Mouse (Mus musculus) T-helper 2 cell (primary cell): ENCODE results near the gene Nrg3.

ENCODE experiments used
- in situ Hi-C: fragments of 300-600 bp; cut with MboI, MseI; formaldehyde crosslinking; loops from one replicate; pipeline ENCODE4 v1.15.1; 2025; ENCODE audit warnings: high pct_unique_total_duplicates

Gene Nrg3

DNA sequence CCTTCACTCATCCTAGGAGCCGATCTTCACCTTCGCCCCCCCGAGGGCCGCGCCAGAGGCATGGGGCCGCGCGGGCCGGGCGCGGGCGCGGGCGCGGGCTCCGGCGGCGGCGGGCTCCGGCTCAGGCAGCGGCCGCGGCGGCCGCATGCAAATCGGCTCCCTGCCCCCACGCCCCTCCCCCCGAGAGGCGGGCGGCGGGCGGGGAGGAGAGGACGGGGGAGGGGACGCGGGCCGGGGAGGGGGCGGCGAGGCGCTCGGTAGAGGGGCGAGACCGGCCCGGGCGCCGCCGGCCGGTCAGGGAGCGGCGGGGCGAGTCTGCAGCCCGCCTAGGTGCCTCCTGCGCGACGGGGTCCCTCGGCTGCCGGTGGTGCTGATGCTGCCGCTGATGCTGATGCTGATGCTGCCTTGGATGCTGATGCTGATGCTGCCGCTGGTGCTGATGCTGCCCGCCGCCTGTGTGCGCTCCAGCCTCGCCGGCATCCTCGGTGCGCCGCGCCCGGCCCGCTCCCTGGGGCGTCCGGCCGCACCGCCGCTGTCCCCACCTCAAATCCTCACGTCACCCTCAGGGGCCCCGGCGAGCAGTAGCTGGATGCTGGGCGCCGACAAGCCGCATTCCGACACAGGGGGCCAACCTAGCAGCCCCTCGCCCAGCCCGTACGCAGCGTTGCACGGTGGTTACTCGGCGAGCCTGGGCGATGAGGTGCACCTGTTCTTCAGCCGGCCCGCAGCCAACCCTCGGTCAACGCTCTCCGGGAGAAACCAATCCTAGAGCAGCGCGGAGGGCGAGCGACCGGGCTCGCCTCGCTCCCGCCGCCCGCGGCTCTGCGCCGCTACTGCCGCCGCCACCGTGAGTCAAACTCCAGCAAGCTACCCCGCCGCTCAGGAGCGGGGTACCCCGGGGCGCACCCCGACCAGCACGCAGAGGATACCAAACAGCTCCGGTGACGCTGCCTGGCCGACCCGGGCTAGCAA lies at the start of gene Nrg3:
Nrg3 (minus strand) TSS at position 299 of the 972 bp plus-strand sequence.
- in situ Hi-C loops: no loop called here

GRCm38 (mm10) chr14:39508956-39509355 lies 36.1 kb upstream of the Nrg3 start:
- in situ Hi-C loops: no loop called here

DNA sequence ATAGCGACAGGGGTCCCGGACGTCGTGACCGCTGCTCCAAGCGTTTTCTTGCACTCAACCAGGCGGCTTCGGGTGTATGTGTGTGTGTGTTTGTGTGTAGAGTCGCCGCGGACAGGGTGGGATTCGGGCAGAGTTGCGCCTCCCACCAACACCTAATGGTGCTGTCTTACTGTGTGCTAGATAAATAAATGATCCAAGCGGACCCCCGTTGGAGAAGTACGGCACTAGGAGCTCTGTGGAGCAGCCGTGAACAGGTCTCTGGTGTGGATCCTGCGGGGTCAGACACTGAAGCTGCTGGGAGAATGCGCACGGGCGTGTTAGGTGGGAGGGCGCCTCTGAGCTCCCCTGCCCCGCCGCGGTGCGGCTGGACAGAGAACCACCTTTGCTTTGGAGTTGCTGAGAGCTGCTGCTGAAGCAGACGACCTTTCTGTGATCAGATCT lies 903 bp upstream of the Nrg3 start:
- in situ Hi-C loops: no loop called here

GRCm38 (mm10) chr14:39472146-39472751 lies 639 bp downstream of the Nrg3 start:
- in situ Hi-C loops: no loop called here

- in situ Hi-C loops: no loop called here
Observed at GRCm38 (mm10) chr14:39471236-39471981, 1.5 kb downstream of the Nrg3 start.

GRCm38 (mm10) chr14:39445501-39445900 lies 27.4 kb downstream of the Nrg3 start:
- in situ Hi-C loops: no loop called here

- in situ Hi-C loops: no loop called here
Observed at GRCm38 (mm10) chr14:39428503-39428902, 44.4 kb downstream of the Nrg3 start.

- in situ Hi-C loops: no loop called here
Observed at GRCm38 (mm10) chr14:39421874-39422273, 51.0 kb downstream of the Nrg3 start.

DNA sequence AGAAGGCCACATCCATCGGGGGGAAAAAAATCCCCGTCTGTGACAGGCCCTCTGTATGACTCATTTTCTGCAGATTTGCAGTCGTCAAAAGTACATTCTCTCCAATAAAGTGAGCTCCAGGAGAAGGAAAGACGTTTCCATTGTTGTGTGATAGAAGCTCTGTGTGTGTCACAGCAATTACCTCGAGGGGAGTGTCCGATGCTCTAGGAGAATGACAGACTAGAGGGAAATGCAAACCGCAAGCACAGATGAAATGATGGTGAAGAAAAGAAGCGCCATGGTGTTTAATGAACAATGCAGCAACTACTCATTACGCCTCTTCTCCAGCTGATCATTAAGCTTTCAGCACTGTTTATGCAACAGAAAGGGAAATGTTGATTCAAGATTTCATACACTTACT lies 59.6 kb downstream of the Nrg3 start:
- in situ Hi-C loops: no loop called here

GRCm38 (mm10) chr14:39386845-39387244 lies 86.0 kb downstream of the Nrg3 start:
- in situ Hi-C loops: no loop called here

- in situ Hi-C loops: no loop called here
Observed at GRCm38 (mm10) chr14:39381321-39381720, 91.6 kb downstream of the Nrg3 start.

DNA sequence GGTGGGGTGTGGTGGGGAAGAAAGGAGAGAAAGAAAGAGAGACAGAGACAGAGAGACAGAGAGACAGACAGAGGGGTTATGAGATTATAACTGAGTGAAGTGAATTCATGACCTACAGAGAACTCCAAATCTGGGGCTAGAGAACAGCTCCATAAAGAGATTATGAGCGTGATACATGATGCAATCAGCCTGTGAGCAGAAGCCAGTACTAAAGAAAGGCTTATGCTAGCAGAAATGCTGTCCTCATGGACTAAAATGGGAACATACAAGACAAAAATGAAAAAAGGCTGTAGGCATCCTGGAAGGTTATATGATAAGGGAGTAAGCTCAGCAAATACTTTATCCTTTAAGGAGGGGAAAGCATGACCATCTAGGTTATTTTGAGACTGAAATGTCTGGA lies 99.7 kb downstream of the Nrg3 start:
- in situ Hi-C loops: no loop called here

GRCm38 (mm10) chr14:39356251-39356650 lies 116.6 kb downstream of the Nrg3 start:
- in situ Hi-C loops: no loop called here

DNA sequence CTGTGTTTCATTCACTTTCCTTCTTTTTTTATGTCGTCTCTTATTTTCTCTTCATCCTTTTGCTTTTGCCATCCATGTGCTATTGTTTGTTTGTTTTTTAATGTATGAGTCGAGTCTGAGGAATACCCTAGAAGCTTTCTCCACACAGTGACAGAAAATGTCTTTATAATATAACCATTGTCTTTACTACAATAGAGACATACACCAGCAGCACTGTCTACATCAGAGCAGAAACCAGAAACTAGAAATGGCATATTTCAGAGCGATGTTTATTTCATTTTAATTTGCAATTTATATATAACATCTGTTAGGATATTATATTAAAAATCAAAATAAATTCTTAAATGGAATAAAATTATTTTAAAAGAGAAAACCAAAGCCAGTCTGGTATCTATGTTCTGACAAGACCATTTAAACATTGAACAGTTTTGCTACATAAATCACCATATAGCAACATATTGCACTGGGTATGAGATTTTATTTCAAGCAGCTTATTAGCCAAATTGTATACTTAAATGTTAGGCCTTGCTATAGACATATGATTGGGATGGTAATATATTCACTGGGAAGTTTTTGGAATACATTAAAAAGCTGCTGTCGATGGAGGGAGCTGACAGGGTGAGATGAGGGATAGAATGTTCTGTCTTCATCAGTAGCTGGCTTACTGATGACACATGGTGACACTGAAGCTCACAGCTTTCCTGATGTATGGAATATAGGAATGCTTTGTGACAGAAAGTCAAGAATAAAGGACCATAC lies 120.7 kb downstream of the Nrg3 start:
- in situ Hi-C loops: no loop called here

DNA sequence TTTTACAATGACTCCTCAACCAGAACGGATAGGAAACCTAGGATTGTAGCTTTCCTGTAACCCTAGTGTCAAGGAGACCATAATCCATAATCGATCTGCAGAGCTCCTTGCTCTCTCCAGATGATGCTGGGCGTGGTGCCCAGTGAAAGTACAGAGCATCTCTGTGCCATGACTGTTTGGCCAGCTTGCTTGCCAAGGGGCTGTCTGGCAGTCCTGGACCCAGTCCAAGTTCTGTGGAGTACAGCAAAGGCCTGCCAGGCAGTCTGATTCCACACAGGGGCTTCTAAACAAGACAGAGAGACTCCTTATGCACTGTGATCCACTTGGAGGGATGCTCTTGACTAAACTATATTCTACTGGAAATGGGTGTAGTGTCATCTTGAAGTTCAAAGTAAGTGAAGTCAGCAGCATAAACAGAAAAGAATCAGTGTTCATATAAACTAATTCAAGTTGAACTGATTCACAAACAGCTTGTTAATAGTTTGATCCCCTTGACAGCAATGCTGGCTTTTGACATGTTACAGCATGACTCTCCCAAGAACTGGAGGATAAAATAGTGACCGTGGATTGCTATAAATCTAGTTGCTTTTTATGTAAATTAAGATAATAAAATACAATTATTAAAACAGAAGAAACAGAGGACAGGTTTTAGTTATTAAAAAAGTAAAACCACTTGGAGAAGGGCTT lies 155.3 kb downstream of the Nrg3 start:
- in situ Hi-C loops: no loop called here

DNA sequence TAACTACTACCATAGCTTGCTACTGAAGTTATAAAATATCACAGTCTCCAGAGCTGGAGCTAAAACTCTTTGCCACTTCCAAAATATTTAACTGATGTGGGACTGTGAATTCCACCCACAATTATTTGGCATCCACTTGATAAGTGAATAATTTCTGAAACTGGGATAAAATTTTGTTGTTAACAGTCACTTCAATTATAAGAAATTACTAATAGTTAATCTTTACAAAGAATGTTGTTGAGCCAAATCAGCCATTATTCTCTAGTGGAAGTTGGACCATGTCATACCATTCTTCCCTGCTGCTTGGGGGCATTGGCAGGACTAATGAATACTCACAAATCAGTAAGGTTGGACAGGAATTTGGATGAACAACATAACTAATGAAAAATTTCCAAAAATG lies 158.8 kb downstream of the Nrg3 start:
- in situ Hi-C loops: no loop called here

DNA sequence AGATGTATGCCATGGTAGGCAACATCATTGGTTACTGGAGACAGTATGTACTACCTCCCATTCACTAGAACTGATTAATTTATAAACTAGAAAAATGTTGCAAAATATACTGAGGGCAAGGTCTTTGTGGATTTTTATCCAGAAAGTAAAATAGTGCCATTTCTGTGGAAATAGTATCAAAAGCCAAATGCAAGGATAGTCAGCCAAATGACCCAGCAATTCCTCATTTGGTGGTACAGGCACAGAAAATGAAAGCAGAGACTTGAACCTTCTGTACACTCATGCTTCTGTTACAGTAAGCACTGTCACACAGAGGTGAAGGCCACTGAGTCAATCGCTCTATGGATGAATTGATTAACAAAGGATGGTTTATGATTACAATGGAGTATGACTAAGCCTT lies 207.8 kb downstream of the Nrg3 start:
- in situ Hi-C loops: no loop called here

- in situ Hi-C loops: no loop called here
Observed at GRCm38 (mm10) chr14:39264422-39264821, 208.5 kb downstream of the Nrg3 start.

DNA sequence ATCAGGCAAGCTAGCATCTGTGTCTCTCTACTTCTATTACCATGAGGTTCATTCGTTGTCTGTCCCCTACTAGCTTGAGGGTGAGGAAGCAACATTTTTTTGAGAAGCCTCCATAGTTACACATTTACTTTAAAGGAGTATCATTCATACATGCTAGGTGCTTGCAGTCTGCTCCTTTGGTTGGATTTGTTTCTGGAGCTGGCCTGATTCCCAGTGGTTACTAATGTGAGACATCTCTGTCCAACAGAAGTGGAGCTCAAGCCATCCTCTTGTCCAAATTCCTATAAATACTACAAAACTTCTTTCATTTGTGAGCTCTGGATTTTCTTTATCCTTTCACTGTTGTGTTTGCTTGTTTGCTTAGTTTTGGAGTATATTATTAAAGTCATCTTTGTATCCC lies 211.9 kb downstream of the Nrg3 start:
- in situ Hi-C loops: no loop called here

- in situ Hi-C loops: no loop called here
Observed at GRCm38 (mm10) chr14:39255391-39255790, 217.5 kb downstream of the Nrg3 start.

GRCm38 (mm10) chr14:39240267-39240666 lies 232.6 kb downstream of the Nrg3 start:
- in situ Hi-C loops: no loop called here
